24 mouse cellular contexts compared by ENCODE assay signal in genomic region chr16:28407892-28408291, GRCm38 (mm10).
DNase-seq lines count a peak whose midpoint lies in the region; ATAC-seq and TF ChIP-seq lines count a peak whose summit lies in the region.
"Had no signal": no experiment of that assay in that cellular context is flagged by ENCODE, and none has a peak within 500 bp of the region (broad histone marks: within the 10 kb centered on the region; RNA-seq: fewer than 3 reads in every experiment).

No protein-coding gene starts in this region.

- H3K36me3 ChIP-seq in hindbrain, embryonic 16.5 days (ENCODE audit: control insufficient read depth, insufficient read depth, low read length): no peaks in the 10 kb centered on the region
- H3K36me3 ChIP-seq in hindbrain, embryonic 10.5 days: no peaks in the 10 kb centered on the region
- no peaks in the 10 kb centered on the region for H3K36me3 ChIP-seq in midbrain, embryonic 14.5 days (ENCODE audit: control insufficient read depth, insufficient read depth, low read length)
- no peaks in the 10 kb centered on the region for H3K36me3 ChIP-seq in midbrain, embryonic 10.5 days
- H3K36me3 ChIP-seq: embryonic facial prominence, embryonic 10.5 days; embryonic facial prominence, embryonic 13.5 days had no signal

- H3K27ac ChIP-seq in cerebellum, adult 2 months (ENCODE audit: insufficient read depth, low read length): peak overlapping the region; percentile 40; the same call in 1 of the 2 replicates
- no peak overlapping the region for H3K27ac ChIP-seq in hindbrain, embryonic 16.5 days (ENCODE audit: low read depth, low read length)
- H3K27ac ChIP-seq in hindbrain, embryonic 10.5 days: no peak overlapping the region
- H3K27ac ChIP-seq in midbrain, embryonic 14.5 days (replicated peaks; ENCODE audit: low read depth, low read length): no peak overlapping the region
- no peak overlapping the region for H3K27ac ChIP-seq in midbrain, embryonic 10.5 days (replicated peaks)
- H3K27ac ChIP-seq: embryonic facial prominence, embryonic 10.5 days; embryonic facial prominence, embryonic 13.5 days; forebrain, embryonic 13.5 days; gastrocnemius, adult 2 months had no signal

- no peak for TF ChIP-seq CTCF in cerebellum, adult 2 months (IDR thresholded peaks at IDR 0.05; ENCODE audit: borderline replicate concordance, insufficient read depth, low read depth, low read length)

- no peak for DNase-seq in cerebellum, adult 2 months
- DNase-seq in cerebellum, adult 8-10 months: no peak
- no peak for DNase-seq in hindbrain, embryonic 10.5 days (ENCODE audit: low spot score)
- peak; percentile 12 for DNase-seq in midbrain, embryonic 14.5 days
- no peak for DNase-seq in midbrain, embryonic 10.5 days (ENCODE audit: low spot score)
- peak; percentile 28 for DNase-seq in brain, adult 2 months (ENCODE audit: low read depth, low spot score)
- DNase-seq in kidney, postnatal 10 days: no peak
- DNase-seq: adrenal gland, adult 8-10 months; adrenal gland, postnatal 25 days; cerebellum, adult 18-20 months; cerebellum, postnatal 10 days; cerebellum, postnatal 36 days; embryo, embryonic 11 days; forebrain, postnatal 0 days; gastrocnemius, adult 2 months; gastrocnemius, postnatal 14 days; heart, adult 11 months had no signal

- H3K27me3 ChIP-seq in cerebellum, adult 2 months (ENCODE audit: control insufficient read depth, insufficient read depth, low read length): no peaks in the 10 kb centered on the region
- no peaks in the 10 kb centered on the region for H3K27me3 ChIP-seq in hindbrain, embryonic 16.5 days (replicated peaks; ENCODE audit: control insufficient read depth, insufficient read depth, low read length)
- no peaks in the 10 kb centered on the region for H3K27me3 ChIP-seq in hindbrain, embryonic 10.5 days (ENCODE audit: insufficient read depth, poor library complexity, severe bottlenecking)
- H3K27me3 ChIP-seq in midbrain, embryonic 14.5 days (ENCODE audit: control insufficient read depth, insufficient read depth, low read length): no peaks in the 10 kb centered on the region
- no peaks in the 10 kb centered on the region for H3K27me3 ChIP-seq in midbrain, embryonic 10.5 days (ENCODE audit: low read depth, poor library complexity, severe bottlenecking)
- H3K27me3 ChIP-seq: embryonic facial prominence, embryonic 13.5 days; forebrain, embryonic 13.5 days had no signal

- ATAC-seq in hindbrain, embryonic 16.5 days: peak; percentile 40; the same call in 1 of the 2 replicates
- no peak for ATAC-seq in midbrain, embryonic 14.5 days (ENCODE audit: low FRiP score, low TSS enrichment)
- ATAC-seq: activated CD4-positive, CD25-positive, alpha-beta regulatory T cell, adult 4 months; forebrain, embryonic 13.5 days; forebrain, postnatal 0 days had no signal

- no peak for TF ChIP-seq POLR2A in cerebellum, adult 2 months (IDR thresholded peaks at IDR 0.05; ENCODE audit: borderline replicate concordance, insufficient read depth, low read length)

- H3K4me3 ChIP-seq in cerebellum, adult 2 months (replicated peaks; ENCODE audit: insufficient read depth, low read depth, low read length): no peak overlapping the region
- no peak overlapping the region for H3K4me3 ChIP-seq in hindbrain, embryonic 16.5 days (ENCODE audit: low read length)
- H3K4me3 ChIP-seq in hindbrain, embryonic 10.5 days: no peak overlapping the region
- H3K4me3 ChIP-seq in midbrain, embryonic 14.5 days (replicated peaks; ENCODE audit: low read depth, low read length): no peak overlapping the region
- no peak overlapping the region for H3K4me3 ChIP-seq in midbrain, embryonic 10.5 days
- H3K4me3 ChIP-seq: embryonic facial prominence, embryonic 10.5 days; embryonic facial prominence, embryonic 13.5 days; erythroblast, embryonic 14.5 days; forebrain, embryonic 13.5 days; gastrocnemius, adult 2 months had no signal

- no peaks in the 10 kb centered on the region for H3K9me3 ChIP-seq in hindbrain, embryonic 16.5 days (ENCODE audit: control insufficient read depth, low read length)
- H3K9me3 ChIP-seq in hindbrain, embryonic 10.5 days: no peaks in the 10 kb centered on the region
- no peaks in the 10 kb centered on the region for H3K9me3 ChIP-seq in midbrain, embryonic 14.5 days (ENCODE audit: control insufficient read depth, low read length)
- no peaks in the 10 kb centered on the region for H3K9me3 ChIP-seq in midbrain, embryonic 10.5 days (replicated peaks)
- H3K9me3 ChIP-seq: embryonic facial prominence, embryonic 10.5 days; embryonic facial prominence, embryonic 13.5 days; forebrain, embryonic 13.5 days had no signal

- 67% methylated on average over 2 of the region's 2 CpGs for WGBS in cerebellum, adult 2 months
- 53% methylated on average over 2 of the region's 2 CpGs for WGBS in hindbrain, embryonic 16.5 days
- 79% methylated on average over 2 of the region's 2 CpGs for WGBS in hindbrain, embryonic 10.5 days
- WGBS in midbrain, embryonic 14.5 days: 59% methylated on average over 2 of the region's 2 CpGs
- WGBS in midbrain, embryonic 10.5 days: 76% methylated on average over 2 of the region's 2 CpGs

- H3K9ac ChIP-seq in hindbrain, embryonic 16.5 days (ENCODE audit: low read depth, low read length): no peak overlapping the region
- no peak overlapping the region for H3K9ac ChIP-seq in midbrain, embryonic 14.5 days (replicated peaks; ENCODE audit: low read length)
- H3K9ac ChIP-seq: embryonic facial prominence, embryonic 13.5 days; forebrain, embryonic 13.5 days; forebrain, postnatal 0 days had no signal

- peaks cover 28% of the 10 kb centered on the region for H3K4me1 ChIP-seq in cerebellum, adult 2 months (ENCODE audit: control insufficient read depth, insufficient read depth, low read length)
- H3K4me1 ChIP-seq in hindbrain, embryonic 16.5 days (ENCODE audit: control insufficient read depth, insufficient read depth, low read depth, low read length): no peaks in the 10 kb centered on the region
- no peaks in the 10 kb centered on the region for H3K4me1 ChIP-seq in hindbrain, embryonic 10.5 days (replicated peaks)
- no peaks in the 10 kb centered on the region for H3K4me1 ChIP-seq in midbrain, embryonic 14.5 days (ENCODE audit: control insufficient read depth, insufficient read depth, low read length)
- no peaks in the 10 kb centered on the region for H3K4me1 ChIP-seq in midbrain, embryonic 10.5 days
- H3K4me1 ChIP-seq: embryonic facial prominence, embryonic 10.5 days; embryonic facial prominence, embryonic 13.5 days; forebrain, embryonic 13.5 days had no signal

- no peak overlapping the region for H3K4me2 ChIP-seq in hindbrain, embryonic 16.5 days (ENCODE audit: low read length)
- H3K4me2 ChIP-seq in midbrain, embryonic 14.5 days (ENCODE audit: low read length): no peak overlapping the region
- H3K4me2 ChIP-seq: embryonic facial prominence, embryonic 13.5 days; forebrain, embryonic 13.5 days; heart, embryonic 11.5 days had no signal

Comparison
In these comparisons a context has a peak if more than half of its experiments do, and no peak if none do; other contexts are left out.
1. DNase-seq: peak in midbrain, embryonic 14.5 days (single experiment) and brain, adult 2 months (single experiment); none in cerebellum, adult 2 months (0 of 2), cerebellum, adult 8-10 months (single experiment), hindbrain, embryonic 10.5 days (single experiment), midbrain, embryonic 10.5 days (single experiment) and kidney, postnatal 10 days (single experiment).